Mouse (Mus musculus): Measurements from ENCODE around the gene Nrarp. TPM values are rescaled to one million over a fixed set of nuclear protein-coding genes. Genes with fewer than 3 reads are reported as not detected.

Gene Nrarp
- total RNA-seq, 2 experiments from 2014 or later = 0.42 to 3.0 TPM

GRCm38 (mm10) chr2:25224766-25225752, 44.5 kb downstream of the Nrarp start:
- peak; percentile 74 for ATAC-seq (replicated peaks; ENCODE audit: low FRiP score, poor library complexity, severe bottlenecking)

- no peak for ATAC-seq (replicated peaks; ENCODE audit: low FRiP score, poor library complexity, severe bottlenecking)
Observed at GRCm38 (mm10) chr2:25225811-25226379, 45.3 kb downstream of the Nrarp start.

GRCm38 (mm10) chr2:25226864-25227263, 46.3 kb downstream of the Nrarp start:
- no peak for ATAC-seq (replicated peaks; ENCODE audit: low FRiP score, poor library complexity, severe bottlenecking)

- ATAC-seq (replicated peaks; ENCODE audit: low FRiP score, poor library complexity, severe bottlenecking) = no peak
Observed at GRCm38 (mm10) chr2:25227406-25227805, 46.8 kb downstream of the Nrarp start.

GRCm38 (mm10) chr2:25228431-25228889, 47.9 kb downstream of the Nrarp start:
- peak; percentile 53 for ATAC-seq (replicated peaks; ENCODE audit: low FRiP score, poor library complexity, severe bottlenecking)

GRCm38 (mm10) chr2:25228995-25229530, 48.5 kb downstream of the Nrarp start:
- ATAC-seq (replicated peaks; ENCODE audit: low FRiP score, poor library complexity, severe bottlenecking) = no peak

- no peak for ATAC-seq (replicated peaks; ENCODE audit: low FRiP score, poor library complexity, severe bottlenecking)
Observed at GRCm38 (mm10) chr2:25229582-25229981, 49.0 kb downstream of the Nrarp start.

- no peak for ATAC-seq (replicated peaks; ENCODE audit: low FRiP score, poor library complexity, severe bottlenecking)
Observed at GRCm38 (mm10) chr2:25230581-25230980, 50.0 kb downstream of the Nrarp start.

GRCm38 (mm10) chr2:25231038-25231437, 50.5 kb downstream of the Nrarp start:
- ATAC-seq (replicated peaks; ENCODE audit: low FRiP score, poor library complexity, severe bottlenecking) = no peak

Other genes with a start within 250 kb of the Nrarp start
Only the 30 nearest of the 33 such genes appear.
- gene Zmynd19, start 231.0 kb upstream of the Nrarp start, total RNA-seq (2015; ENCODE audit: low replicate concordance) = 3.2 and 4.6 TPM in 2 replicates
- 6.6 and 13.7 TPM in 2 replicates for gene Zmynd19, start 231.0 kb upstream of the Nrarp start, total RNA-seq (2017; ENCODE audit: low replicate concordance)
- 6.5 and 16.3 TPM in 2 replicates for gene Dph7, start 218.4 kb upstream of the Nrarp start, total RNA-seq (2015; ENCODE audit: low replicate concordance)
- 2.8 and 6.1 TPM in 2 replicates for gene Dph7, start 218.4 kb upstream of the Nrarp start, total RNA-seq (2017; ENCODE audit: low replicate concordance)
- gene Mrpl41, start 205.7 kb upstream of the Nrarp start, total RNA-seq (2015; ENCODE audit: low replicate concordance) = 31.9 and 38.6 TPM in 2 replicates
- 37.8 and 40.9 TPM in 2 replicates for gene Mrpl41, start 205.7 kb upstream of the Nrarp start, total RNA-seq (2017; ENCODE audit: low replicate concordance)
- gene Pnpla7, start 204.7 kb upstream of the Nrarp start, total RNA-seq (2015; ENCODE audit: low replicate concordance) = 37.3 and 37.8 TPM in 2 replicates
- gene Pnpla7, start 204.7 kb upstream of the Nrarp start, total RNA-seq (2017; ENCODE audit: low replicate concordance) = 30.0 and 37.0 TPM in 2 replicates
- 1.8 and 2.5 TPM in 2 replicates for gene Nsmf, start 126.4 kb upstream of the Nrarp start, total RNA-seq (2015; ENCODE audit: low replicate concordance)
- gene Nsmf, start 126.4 kb upstream of the Nrarp start, total RNA-seq (2017; ENCODE audit: low replicate concordance) = 2.1 and 3.9 TPM in 2 replicates
- gene Entpd8, start 100.5 kb upstream of the Nrarp start, total RNA-seq (2015; ENCODE audit: low replicate concordance) = not detected in 2 replicates
- not detected in 2 replicates for gene Entpd8, start 100.5 kb upstream of the Nrarp start, total RNA-seq (2017; ENCODE audit: low replicate concordance)
- gene Noxa1, start 85.6 kb upstream of the Nrarp start, total RNA-seq (2015; ENCODE audit: low replicate concordance) = not detected in 2 replicates
- gene Noxa1, start 85.6 kb upstream of the Nrarp start, total RNA-seq (2017; ENCODE audit: low replicate concordance) = not detected in 2 replicates
- 2.9 and 5.4 TPM in 2 replicates for gene Tor4a, start 16.1 kb downstream of the Nrarp start, total RNA-seq (2015; ENCODE audit: low replicate concordance)
- 0.30 and 2.2 TPM in 2 replicates for gene Tor4a, start 16.1 kb downstream of the Nrarp start, total RNA-seq (2017; ENCODE audit: low replicate concordance)
- 13.0 and 34.4 TPM in 2 replicates for gene Nelfb, start 30.7 kb downstream of the Nrarp start, total RNA-seq (2015; ENCODE audit: low replicate concordance)
- gene Nelfb, start 30.7 kb downstream of the Nrarp start, total RNA-seq (2017; ENCODE audit: low replicate concordance) = 15.2 and 29.9 TPM in 2 replicates
- not detected in 2 replicates for gene Stpg3, start 33.9 kb downstream of the Nrarp start, total RNA-seq (2015; ENCODE audit: low replicate concordance)
- gene Stpg3, start 33.9 kb downstream of the Nrarp start, total RNA-seq (2017; ENCODE audit: low replicate concordance) = not detected in 2 replicates
- not detected in 2 replicates for gene Fam166a, start 38.0 kb downstream of the Nrarp start, total RNA-seq (2015; ENCODE audit: low replicate concordance)
- not detected in 2 replicates for gene Fam166a, start 38.0 kb downstream of the Nrarp start, total RNA-seq (2017; ENCODE audit: low replicate concordance)
- 940 and 950 TPM in 2 replicates for gene Tubb4b, start 43.9 kb downstream of the Nrarp start, total RNA-seq (2015; ENCODE audit: low replicate concordance)
- gene Tubb4b, start 43.9 kb downstream of the Nrarp start, total RNA-seq (2017; ENCODE audit: low replicate concordance) = 826 and 920 TPM in 2 replicates
- not detected in 2 replicates for gene Slc34a3, start 53.6 kb downstream of the Nrarp start, total RNA-seq (2015; ENCODE audit: low replicate concordance)
- not detected in 2 replicates for gene Slc34a3, start 53.6 kb downstream of the Nrarp start, total RNA-seq (2017; ENCODE audit: low replicate concordance)
- gene Rnf224, start 56.0 kb downstream of the Nrarp start, total RNA-seq (2015; ENCODE audit: low replicate concordance) = not detected in 2 replicates
- not detected in 2 replicates for gene Rnf224, start 56.0 kb downstream of the Nrarp start, total RNA-seq (2017; ENCODE audit: low replicate concordance)
- not detected in 2 replicates for gene Rnf208, start 61.5 kb downstream of the Nrarp start, total RNA-seq (2015; ENCODE audit: low replicate concordance)
- gene Rnf208, start 61.5 kb downstream of the Nrarp start, total RNA-seq (2017; ENCODE audit: low replicate concordance) = not detected in 2 replicates
- not detected in 2 replicates for gene Cysrt1, start 61.7 kb downstream of the Nrarp start, total RNA-seq (2015; ENCODE audit: low replicate concordance)
- gene Cysrt1, start 61.7 kb downstream of the Nrarp start, total RNA-seq (2017; ENCODE audit: low replicate concordance) = not detected in 2 replicates
- gene AL732309.1, start 66.1 kb downstream of the Nrarp start, total RNA-seq (2015; ENCODE audit: low replicate concordance) = 4.0 and 4.6 TPM in 2 replicates
- gene AL732309.1, start 66.1 kb downstream of the Nrarp start, total RNA-seq (2017; ENCODE audit: low replicate concordance) = not detected in 2 replicates
- gene Tmem203, start 74.7 kb downstream of the Nrarp start, total RNA-seq (2015; ENCODE audit: low replicate concordance) = 11.9 and 18.9 TPM in 2 replicates
- gene Tmem203, start 74.7 kb downstream of the Nrarp start, total RNA-seq (2017; ENCODE audit: low replicate concordance) = 1.8 and 8.5 TPM in 2 replicates
- gene Tprn, start 81.9 kb downstream of the Nrarp start, total RNA-seq (2015; ENCODE audit: low replicate concordance) = 1.1 TPM in 1 of 2 replicates, not detected in the other
- 1.0 and 2.2 TPM in 2 replicates for gene Tprn, start 81.9 kb downstream of the Nrarp start, total RNA-seq (2017; ENCODE audit: low replicate concordance)
- gene Ssna1, start 91.7 kb downstream of the Nrarp start, total RNA-seq (2015; ENCODE audit: low replicate concordance) = 114 and 128 TPM in 2 replicates
- gene Ssna1, start 91.7 kb downstream of the Nrarp start, total RNA-seq (2017; ENCODE audit: low replicate concordance) = 46.2 and 81.0 TPM in 2 replicates
- 34.6 and 55.8 TPM in 2 replicates for gene Anapc2, start 91.7 kb downstream of the Nrarp start, total RNA-seq (2015; ENCODE audit: low replicate concordance)
- gene Anapc2, start 91.7 kb downstream of the Nrarp start, total RNA-seq (2017; ENCODE audit: low replicate concordance) = 29.7 and 40.0 TPM in 2 replicates
- gene Tmem210, start 107.4 kb downstream of the Nrarp start, total RNA-seq (2015; ENCODE audit: low replicate concordance) = not detected in 2 replicates
- not detected in 2 replicates for gene Tmem210, start 107.4 kb downstream of the Nrarp start, total RNA-seq (2017; ENCODE audit: low replicate concordance)
- gene Lrrc26, start 109.2 kb downstream of the Nrarp start, total RNA-seq (2015; ENCODE audit: low replicate concordance) = not detected in 2 replicates
- not detected in 2 replicates for gene Lrrc26, start 109.2 kb downstream of the Nrarp start, total RNA-seq (2017; ENCODE audit: low replicate concordance)
- not detected in 2 replicates for gene Grin1, start 138.4 kb downstream of the Nrarp start, total RNA-seq (2015; ENCODE audit: low replicate concordance)
- not detected in 2 replicates for gene Grin1, start 138.4 kb downstream of the Nrarp start, total RNA-seq (2017; ENCODE audit: low replicate concordance)
- 20.9 and 40.2 TPM in 2 replicates for gene Man1b1, start 151.6 kb downstream of the Nrarp start, total RNA-seq (2015; ENCODE audit: low replicate concordance)
- 34.1 and 51.6 TPM in 2 replicates for gene Man1b1, start 151.6 kb downstream of the Nrarp start, total RNA-seq (2017; ENCODE audit: low replicate concordance)
- 4.7 TPM in 1 of 2 replicates, not detected in the other for gene Dpp7, start 175.6 kb downstream of the Nrarp start, total RNA-seq (2015; ENCODE audit: low replicate concordance)
- 0.68 and 6.2 TPM in 2 replicates for gene Dpp7, start 175.6 kb downstream of the Nrarp start, total RNA-seq (2017; ENCODE audit: low replicate concordance)
- 8.8 and 13.3 TPM in 2 replicates for gene Uap1l1, start 184.9 kb downstream of the Nrarp start, total RNA-seq (2015; ENCODE audit: low replicate concordance)
- gene Uap1l1, start 184.9 kb downstream of the Nrarp start, total RNA-seq (2017; ENCODE audit: low replicate concordance) = 0.30 and 2.7 TPM in 2 replicates
- 5.9 and 10.1 TPM in 2 replicates for gene Sapcd2, start 191.6 kb downstream of the Nrarp start, total RNA-seq (2015; ENCODE audit: low replicate concordance)
- 7.8 and 9.6 TPM in 2 replicates for gene Sapcd2, start 191.6 kb downstream of the Nrarp start, total RNA-seq (2017; ENCODE audit: low replicate concordance)
- not detected in 2 replicates for gene Entpd2, start 215.1 kb downstream of the Nrarp start, total RNA-seq (2015; ENCODE audit: low replicate concordance)
- gene Entpd2, start 215.1 kb downstream of the Nrarp start, total RNA-seq (2017; ENCODE audit: low replicate concordance) = not detected in 2 replicates
- gene Npdc1, start 218.6 kb downstream of the Nrarp start, total RNA-seq (2015; ENCODE audit: low replicate concordance) = not detected in 2 replicates
- gene Npdc1, start 218.6 kb downstream of the Nrarp start, total RNA-seq (2017; ENCODE audit: low replicate concordance) = not detected in 2 replicates

Data from erythroid progenitor cell, adult 5-6 weeks (primary cell).